Mouse (Mus musculus): ENCODE results near the gene Zfp428.

GRCm38 (mm10) chr7:24457726-24458370 is 49.0 kb upstream of the Zfp428 start:
- TF ChIP-seq CTCF (IDR thresholded peaks at IDR 0.05; ENCODE audit: borderline replicate concordance, insufficient read depth, low read depth, low read length) (no peak), POLR2A (IDR thresholded peaks at IDR 0.05; ENCODE audit: borderline replicate concordance, insufficient read depth, low read length) (no peak)

Data from cerebellum, adult 2 months (tissue).